Mouse (Mus musculus) adipocyte (in vitro differentiated cells): ENCODE results near the gene Vps53.
"Not testable (repeated sequence)": the region's sequence is repeated elsewhere in the genome, so short reads cannot be mapped to it uniquely, and the experiment has no call there.

ENCODE experiments used
- DNase-seq: peaks from one replicate; pipeline ENCODE4 v3.0.0-alpha.2; 2016; ENCODE audit warnings: low spot score

Vps53 gene

GRCm38 (mm10) chr11:76010838-76011624 is 168.4 kb downstream of the Vps53 start:
- no peak for DNase-seq

- no peak for DNase-seq
Observed at GRCm38 (mm10) chr11:76009101-76009500, 170.3 kb downstream of the Vps53 start.

DNA sequence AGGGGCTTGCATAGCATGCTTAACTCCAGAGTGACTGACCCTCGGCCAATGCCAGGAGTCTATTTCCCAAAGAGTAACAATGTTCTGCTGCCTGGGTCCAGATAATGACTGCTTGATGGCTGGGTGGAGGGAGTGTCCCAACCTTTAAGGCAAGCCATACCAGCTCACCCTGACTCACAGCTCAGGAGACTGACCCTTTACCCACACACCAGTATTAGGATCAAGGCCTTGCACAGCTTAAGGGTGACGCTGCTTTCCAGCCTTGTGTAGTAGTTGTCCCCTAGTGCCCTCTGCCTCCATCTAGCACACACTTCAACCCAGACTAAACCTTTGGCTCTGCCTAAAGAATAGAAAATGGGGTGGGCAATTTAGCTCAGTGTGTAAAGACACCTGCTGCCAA is 171.3 kb downstream of the Vps53 start:
- DNase-seq, result no peak

DNA sequence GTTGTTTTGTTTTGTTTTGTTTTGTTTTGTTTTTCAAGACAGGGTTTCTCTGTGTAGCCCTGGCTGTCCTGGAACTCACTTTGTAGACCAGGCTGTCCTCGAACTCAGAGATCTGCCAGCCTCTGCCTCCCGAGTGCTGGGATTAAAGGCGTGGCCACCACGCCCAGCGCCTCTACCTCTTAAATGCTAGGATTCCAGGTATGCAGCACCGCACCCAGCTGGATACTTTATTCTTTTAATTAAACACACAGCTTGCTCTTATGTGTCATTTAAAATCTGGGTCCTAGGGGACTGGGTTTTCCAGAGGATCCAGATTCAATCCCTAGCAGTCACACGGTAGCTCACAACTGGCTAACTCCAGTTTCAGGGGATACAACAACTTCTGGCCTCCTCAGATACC is 175.2 kb downstream of the Vps53 start:
- not testable (repeated sequence) for DNase-seq

DNA sequence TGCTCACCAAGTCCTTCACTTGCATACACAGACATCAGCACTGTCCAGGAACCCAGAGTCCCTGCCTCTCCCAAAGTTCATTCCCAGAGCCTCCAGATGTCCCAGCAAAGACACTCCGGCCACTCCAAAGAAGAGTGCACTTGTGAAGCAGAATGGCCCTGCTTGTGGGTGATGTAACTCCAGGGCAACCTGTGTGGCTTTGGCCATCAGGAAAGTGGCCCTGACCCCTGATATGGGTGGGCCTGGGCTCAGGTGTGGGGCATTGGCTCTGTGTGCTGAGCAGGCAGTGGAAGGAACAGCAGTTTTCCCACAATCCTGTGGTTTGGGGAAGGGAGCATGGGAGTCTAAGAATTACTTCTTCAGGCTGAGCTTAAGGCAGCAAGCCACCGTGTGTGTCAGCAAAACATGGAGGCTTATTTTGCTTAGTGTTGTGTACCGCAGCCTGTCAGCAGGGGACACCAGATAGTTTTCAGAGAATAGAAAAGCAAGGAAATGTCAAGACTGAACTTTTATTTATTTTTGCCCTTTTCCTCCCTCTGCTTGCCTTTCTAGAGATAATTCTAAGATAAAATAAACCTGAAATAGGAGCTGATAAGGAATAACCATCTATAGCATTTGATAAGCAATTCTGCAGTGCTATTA is 178.1 kb downstream of the Vps53 start:
- no peak for DNase-seq

GRCm38 (mm10) chr11:76000701-76001100 is 178.7 kb downstream of the Vps53 start:
- no peak for DNase-seq

DNA sequence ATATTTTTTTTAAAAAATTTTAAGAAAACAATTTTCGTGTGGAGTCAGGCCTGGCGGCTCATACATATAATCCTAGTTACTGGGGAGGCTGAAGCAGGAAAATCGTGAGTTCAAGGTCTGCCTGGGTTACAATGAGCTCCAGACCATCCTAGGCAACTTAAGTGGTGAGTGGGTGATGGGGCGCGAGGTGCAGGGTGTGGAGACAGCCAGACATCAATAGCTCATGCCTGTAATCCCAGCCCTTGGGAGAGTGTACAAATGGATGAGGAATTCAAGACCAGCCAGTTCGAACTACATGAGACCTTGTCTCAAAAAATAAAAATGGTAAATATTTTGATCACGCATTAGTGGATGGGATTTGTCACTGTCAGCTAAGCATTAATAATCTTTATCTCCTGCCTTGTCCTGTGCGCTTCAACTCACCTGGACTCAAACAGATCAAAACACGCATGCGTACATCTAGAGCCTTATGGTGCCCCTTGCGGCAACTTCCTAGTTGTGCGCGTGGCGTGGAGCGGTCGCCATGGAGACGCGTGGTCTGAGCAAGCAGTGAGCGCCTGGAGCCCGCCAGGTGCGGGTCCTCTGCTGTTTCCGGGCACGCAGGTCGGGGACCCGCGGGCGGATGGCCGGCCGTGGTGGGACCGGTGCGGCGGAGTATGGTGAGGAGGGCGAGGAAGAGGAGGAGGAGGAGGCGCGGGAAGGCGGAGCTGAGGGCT is 179.8 kb downstream of the Vps53 start, which contains the start of gene 1700016K19Rik:
Gene 1700016K19Rik (plus strand): TSS at position 473 of the 716 bp plus-strand sequence.
- no peak for DNase-seq
